Mouse (Mus musculus) midbrain, embryonic 16.5 days (tissue): ENCODE results near the gene Sppl2a. TPM values are rescaled to one million over a fixed set of nuclear protein-coding genes. Genes with fewer than 3 reads are reported as not detected.
"Not testable (repeated sequence)": the region's sequence is repeated elsewhere in the genome, so short reads cannot be mapped to it uniquely, and the experiment has no call there.

Experiments
- ATAC-seq: fragments of 200-750 bp; cut with Nextera tagmentation; 2 replicates; pipeline ENCODE4 v1.8.0; 2017; ENCODE audit warnings: moderate TSS enrichment
- H3K27ac ChIP-seq: fragments of 300-500 bp; sonication (generic); 2 replicates; pipeline ENCODE4 v1.5.1; 2014; ENCODE audit warnings: mild to moderate bottlenecking, low read length, mixed read lengths
- H3K27me3 ChIP-seq: fragments of 300-500 bp; sonication (generic); 2 replicates; pipeline ENCODE4 v1.6.1; 2014; ENCODE audit warnings: low read depth, low read length, mixed read lengths; ENCODE audit not compliant: control insufficient read depth, insufficient read depth
- H3K36me3 ChIP-seq: fragments of 300-500 bp; sonication (generic); 2 replicates; pipeline ENCODE4 v1.6.1; 2014; ENCODE audit warnings: mild to moderate bottlenecking, low read length, moderate library complexity, mixed read lengths; ENCODE audit not compliant: control insufficient read depth, insufficient read depth
- H3K4me1 ChIP-seq: fragments of 300-500 bp; sonication (generic); 2 replicates; pipeline ENCODE4 v1.6.1; 2014; ENCODE audit warnings: mild to moderate bottlenecking, low read length, mixed read lengths; ENCODE audit not compliant: control insufficient read depth, insufficient read depth
- H3K4me2 ChIP-seq: fragments of 300-500 bp; sonication (generic); 2 replicates; pipeline ENCODE4 v1.6.1; 2014; ENCODE audit warnings: mild to moderate bottlenecking, low read length, mixed read lengths
- H3K4me3 ChIP-seq: fragments of 300-500 bp; sonication (generic); 2 replicates; pipeline ENCODE4 v1.5.1; 2014; ENCODE audit warnings: low read depth, mild to moderate bottlenecking, low read length, moderate library complexity, mixed read lengths
- H3K9ac ChIP-seq: fragments of 300-500 bp; sonication (generic); 2 replicates; pipeline ENCODE4 v1.6.1; 2014; ENCODE audit warnings: low read depth, low read length, mixed read lengths
- H3K9me3 ChIP-seq: fragments of 300-500 bp; sonication (generic); replicated peaks from 2 replicates; pipeline ENCODE4 v1.6.1; 2014; ENCODE audit warnings: mild to moderate bottlenecking, low read length, mixed read lengths; ENCODE audit not compliant: control insufficient read depth, poor library complexity, severe bottlenecking
- WGBS: fragments of 180-500 bp; shearing (Covaris S2); extraction: QIAGEN DNeasy Blood & Tissue Kit; methylation state at CpG from one replicate; pipeline ENCODE4 v1.1.7; 2014; 5-methylcytosine and 5-hydroxymethylcytosine counted together
- polyA plus RNA-seq: library from polyadenylated mRNA; unstranded; fragments of >200 nt; fragmentation: Nextera tagmentation; extraction: Ambion mirVana; gene quantifications from 2 replicates; pipeline ENCODE4 v1.2.1, GENCODE M21; 2015

The Sppl2a gene
- polyA plus RNA-seq, result 33.3 and 35.7 TPM in 2 replicates

DNA sequence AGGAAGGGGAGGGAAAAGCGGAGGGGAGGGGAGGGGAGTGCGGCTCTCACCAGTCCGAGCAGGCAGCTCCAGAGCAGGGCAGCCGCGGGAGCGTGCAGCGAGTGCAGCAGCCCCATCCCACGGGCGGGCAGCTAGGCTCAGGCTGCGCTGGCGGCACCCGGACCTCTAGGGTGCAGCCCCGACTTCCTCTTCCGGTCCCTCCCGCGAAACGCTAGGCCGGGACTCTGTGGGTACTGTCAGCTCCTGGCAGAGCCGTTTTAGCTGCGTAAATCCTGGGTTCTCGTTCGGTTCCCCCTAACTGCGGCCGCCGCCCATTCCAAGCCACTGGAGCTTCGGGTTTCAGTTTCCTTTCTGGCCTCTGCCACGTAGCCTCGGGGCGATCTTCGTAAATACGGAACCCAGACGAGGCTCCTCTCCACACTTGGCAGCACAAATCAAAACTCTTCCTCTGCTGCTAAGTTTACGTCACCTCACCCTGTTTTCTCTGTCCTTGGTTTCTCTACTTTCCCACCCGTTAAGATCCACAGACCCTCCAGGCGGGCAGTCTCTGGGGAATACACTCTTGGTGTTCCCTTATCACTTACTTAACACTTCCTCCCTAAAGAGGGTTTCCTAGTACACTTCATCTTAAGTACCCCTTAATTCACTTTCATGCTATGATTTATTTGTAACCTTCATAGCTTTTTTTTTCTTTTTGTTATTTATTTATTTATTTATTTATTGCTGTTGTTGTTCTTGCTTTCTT, at the start of gene Sppl2a:
Sppl2a (minus strand) TSS at position 339 of the 745 bp plus-strand sequence.
- Histone ChIP-seq H3K9ac (peak within 1 kb of the TSS; percentile 92), H3K4me1 (peaks cover 6% of the 10 kb centered on the region; the same call in 1 of the 2 replicates), H3K4me3 (peak within 1 kb of the TSS; percentile 62), H3K4me2 (peak within 1 kb of the TSS; percentile 90), H3K27me3 (no peaks in the 10 kb centered on the region), H3K9me3 (no peaks in the 10 kb centered on the region), H3K27ac (peak within 1 kb of the TSS; percentile 91), H3K36me3 (no peaks in the 10 kb centered on the region)
- peak; percentile 100 for ATAC-seq
- under 1% methylated on average over 29 of the region's 35 CpGs for WGBS

DNA sequence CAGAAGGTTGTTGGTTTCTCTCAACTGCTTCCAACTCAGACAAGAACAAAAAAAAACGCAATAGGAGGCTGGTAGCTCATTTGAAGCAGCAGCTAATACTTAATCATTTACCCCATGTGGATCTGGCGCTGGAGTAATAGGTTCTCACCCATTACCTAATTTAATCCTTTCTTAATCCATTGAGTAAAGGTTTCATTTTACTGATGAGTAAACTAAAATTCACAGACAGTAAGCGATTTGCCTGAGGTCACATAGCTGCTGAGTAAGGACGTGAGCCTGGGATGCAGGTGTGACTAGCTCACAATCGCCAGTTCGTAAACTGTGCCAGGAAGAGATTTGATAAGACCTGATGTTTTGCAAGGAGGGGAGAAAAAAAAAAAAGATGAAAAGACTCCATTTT, 44.4 kb upstream of the Sppl2a start:
- no peaks in the 10 kb centered on the region for H3K36me3 ChIP-seq
- no peak overlapping the region for H3K4me2 ChIP-seq
- no peak overlapping the region for H3K27ac ChIP-seq
- H3K9me3 ChIP-seq, result no peaks in the 10 kb centered on the region
- no peak for ATAC-seq
- WGBS, result 71% methylated on average over 6 of the region's 6 CpGs
- no peak overlapping the region for H3K4me3 ChIP-seq
- no peaks in the 10 kb centered on the region for H3K4me1 ChIP-seq
- no peaks in the 10 kb centered on the region for H3K27me3 ChIP-seq
- H3K9ac ChIP-seq, result no peak overlapping the region

DNA sequence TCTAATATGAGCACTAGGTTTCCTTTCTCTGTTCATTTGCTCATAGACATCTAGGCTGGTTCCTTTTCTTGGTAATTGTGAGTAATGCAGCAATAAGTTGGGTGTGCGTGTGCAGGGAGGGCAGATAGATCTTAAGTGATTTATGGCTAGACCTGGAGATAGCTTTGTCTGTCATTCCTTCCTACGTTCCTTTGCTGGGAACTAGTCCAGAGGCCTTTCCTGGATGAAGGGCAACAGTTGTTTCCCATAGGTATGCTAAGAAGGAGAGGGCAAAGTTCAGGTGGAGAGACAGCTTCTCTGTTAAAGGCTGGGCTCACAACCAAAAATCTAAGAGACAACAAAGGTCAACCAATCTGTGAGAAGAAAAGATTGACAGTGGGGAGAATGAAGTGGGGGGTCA, 28.7 kb upstream of the Sppl2a start:
- no peak for ATAC-seq
- Histone ChIP-seq H3K4me2 (no peak overlapping the region), H3K4me3 (no peak overlapping the region), H3K27ac (no peak overlapping the region), H3K9ac (no peak overlapping the region), H3K27me3 (no peaks in the 10 kb centered on the region), H3K9me3 (no peaks in the 10 kb centered on the region), H3K36me3 (no peaks in the 10 kb centered on the region), H3K4me1 (no peaks in the 10 kb centered on the region)
- WGBS, result 81% methylated on average over 2 of the region's 2 CpGs

DNA sequence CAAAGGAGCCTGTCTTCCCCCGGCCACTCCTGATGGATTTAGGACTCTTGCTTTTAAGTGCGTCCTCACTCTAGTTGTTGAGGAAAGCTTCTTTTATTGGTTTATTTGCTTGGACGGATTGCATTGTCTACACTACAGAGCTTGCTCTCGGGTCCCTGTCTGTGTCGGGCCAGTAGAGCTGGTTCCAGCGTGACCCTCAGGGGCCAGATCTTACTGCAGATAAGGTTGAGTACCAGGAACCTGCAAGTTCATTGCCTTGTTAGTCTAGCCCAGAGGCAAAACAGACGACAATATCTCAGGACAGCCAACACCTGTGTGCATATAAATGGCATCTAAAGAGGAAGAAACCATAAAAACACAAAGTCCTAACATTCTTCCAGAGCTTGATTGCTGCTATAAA, 22.6 kb upstream of the Sppl2a start:
- Histone ChIP-seq H3K27ac (no peak overlapping the region), H3K4me1 (no peaks in the 10 kb centered on the region), H3K27me3 (no peaks in the 10 kb centered on the region), H3K4me2 (no peak overlapping the region), H3K36me3 (no peaks in the 10 kb centered on the region), H3K9me3 (no peaks in the 10 kb centered on the region), H3K9ac (no peak overlapping the region), H3K4me3 (no peak overlapping the region)
- 63% methylated on average over 7 of the region's 7 CpGs for WGBS
- no peak for ATAC-seq

DNA sequence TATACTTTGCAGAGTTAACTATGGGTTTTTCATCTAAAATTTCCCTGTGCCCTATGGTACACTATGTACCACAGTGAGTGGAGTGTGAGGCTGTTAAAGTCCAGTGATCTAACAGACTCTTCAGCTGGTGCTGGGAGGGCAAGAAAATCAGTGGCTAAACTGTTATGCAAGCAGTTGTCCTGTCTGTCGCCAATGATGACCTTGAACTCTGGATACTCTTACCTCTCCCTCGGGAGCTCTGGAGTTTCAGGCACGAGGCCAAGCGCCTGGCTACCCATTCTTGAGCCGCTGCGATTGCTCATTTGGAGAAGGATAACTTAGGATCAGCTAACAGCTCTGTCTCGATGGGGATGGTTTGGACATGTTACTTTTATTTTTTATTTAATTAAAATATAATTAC, 18.1 kb upstream of the Sppl2a start:
- no peaks in the 10 kb centered on the region for H3K4me1 ChIP-seq
- 83% methylated on average over 7 of the region's 7 CpGs for WGBS
- no peak overlapping the region for H3K9ac ChIP-seq
- H3K27ac ChIP-seq, result no peak overlapping the region
- H3K27me3 ChIP-seq, result no peaks in the 10 kb centered on the region
- no peak overlapping the region for H3K4me2 ChIP-seq
- no peaks in the 10 kb centered on the region for H3K36me3 ChIP-seq
- H3K9me3 ChIP-seq, result no peaks in the 10 kb centered on the region
- H3K4me3 ChIP-seq, result no peak overlapping the region
- no peak for ATAC-seq

DNA sequence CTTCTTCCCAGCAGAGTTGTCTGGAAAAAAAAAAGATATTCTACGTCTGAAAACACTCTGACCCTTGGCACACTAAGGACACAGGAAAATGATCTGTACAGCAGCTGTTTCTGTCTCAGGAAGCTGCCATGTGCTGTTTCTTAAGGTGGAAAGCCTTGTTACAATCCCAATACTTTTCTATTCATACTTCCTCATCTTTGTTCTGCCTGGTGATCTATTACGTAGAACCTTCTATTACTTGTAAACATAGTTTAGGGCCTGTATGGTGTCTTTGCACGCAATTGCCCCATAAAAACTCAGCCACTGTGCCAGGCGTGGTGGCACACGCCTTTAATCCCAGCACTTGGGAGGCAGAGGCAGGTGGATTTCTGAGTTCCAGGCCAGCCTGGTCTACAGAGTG, 17.4 kb upstream of the Sppl2a start:
- H3K36me3 ChIP-seq, result no peaks in the 10 kb centered on the region
- no peak overlapping the region for H3K9ac ChIP-seq
- WGBS, result 88% methylated on average over 5 of the region's 5 CpGs
- no peaks in the 10 kb centered on the region for H3K27me3 ChIP-seq
- no peaks in the 10 kb centered on the region for H3K9me3 ChIP-seq
- no peak overlapping the region for H3K27ac ChIP-seq
- no peak overlapping the region for H3K4me3 ChIP-seq
- H3K4me1 ChIP-seq, result no peaks in the 10 kb centered on the region
- no peak overlapping the region for H3K4me2 ChIP-seq
- no peak for ATAC-seq

DNA sequence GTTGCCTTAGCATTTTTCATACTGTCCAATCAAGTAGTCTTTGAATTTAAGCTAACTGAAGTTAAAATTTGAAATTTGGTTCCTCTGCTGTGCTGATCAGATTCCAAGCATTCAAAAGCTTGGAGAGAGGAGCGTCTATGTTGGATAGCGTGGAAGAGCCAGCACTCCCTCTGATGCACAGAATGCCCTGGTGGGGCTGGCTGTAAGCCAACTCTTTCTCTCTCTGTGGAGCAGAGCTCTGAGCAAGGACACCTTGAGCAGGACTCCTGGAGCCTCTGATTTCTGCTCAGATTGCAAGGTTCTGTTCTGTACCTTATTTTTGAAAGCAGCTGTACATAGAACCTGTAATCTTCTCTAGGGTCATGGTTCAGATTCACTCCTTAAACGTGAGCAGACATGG, 16.8 kb upstream of the Sppl2a start:
- H3K27me3 ChIP-seq, result no peaks in the 10 kb centered on the region
- no peak overlapping the region for H3K27ac ChIP-seq
- no peak for ATAC-seq
- H3K36me3 ChIP-seq, result no peaks in the 10 kb centered on the region
- H3K4me2 ChIP-seq, result no peak overlapping the region
- H3K4me1 ChIP-seq, result no peaks in the 10 kb centered on the region
- no peak overlapping the region for H3K9ac ChIP-seq
- H3K4me3 ChIP-seq, result no peak overlapping the region
- WGBS, result 67% methylated on average over 3 of the region's 3 CpGs
- H3K9me3 ChIP-seq, result no peaks in the 10 kb centered on the region

DNA sequence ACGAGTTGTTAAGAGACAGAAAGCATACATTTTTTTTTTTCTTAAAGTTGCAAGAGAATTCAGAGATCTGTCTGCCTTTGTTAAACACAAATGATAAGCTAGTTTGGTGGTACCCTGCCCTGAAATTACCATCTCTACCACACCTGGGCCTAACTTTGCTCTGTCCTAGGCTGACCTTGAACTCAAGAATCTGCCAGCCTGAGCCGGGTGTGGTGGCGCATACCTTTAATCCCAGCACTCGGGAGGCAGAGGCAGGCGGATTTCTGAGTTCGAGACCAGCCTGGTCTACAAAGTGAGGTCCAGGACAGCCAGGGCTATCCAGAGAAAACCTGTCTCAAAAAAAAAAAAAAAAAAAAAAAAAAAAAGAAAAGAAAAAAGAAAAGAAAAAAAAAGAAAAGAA, 16.3 kb upstream of the Sppl2a start:
- WGBS, result 85% methylated on average over 6 of the region's 6 CpGs
- not testable (repeated sequence) for ATAC-seq, H3K4me3 ChIP-seq

DNA sequence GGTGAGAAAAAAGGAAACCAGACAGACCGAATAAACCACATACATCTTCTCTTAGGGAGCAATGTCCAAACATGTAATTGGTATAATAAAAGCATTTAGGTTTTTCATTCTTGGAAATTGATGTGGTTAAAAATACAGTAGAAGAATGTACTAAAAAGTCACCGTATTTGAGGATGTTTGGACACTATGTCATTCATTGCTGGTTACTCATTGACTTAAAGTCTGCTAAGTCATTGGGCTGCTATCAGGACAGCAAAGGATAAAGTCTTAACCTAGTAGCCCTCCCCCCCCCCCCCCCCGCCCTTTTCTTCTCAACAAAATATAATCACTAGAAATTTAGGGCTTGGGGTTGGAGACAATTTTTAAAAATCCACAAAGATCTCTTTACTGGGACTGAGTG, 15.2 kb upstream of the Sppl2a start:
- Histone ChIP-seq H3K4me3 (no peak overlapping the region), H3K27ac (no peak overlapping the region), H3K9ac (no peak overlapping the region), H3K27me3 (no peaks in the 10 kb centered on the region), H3K36me3 (no peaks in the 10 kb centered on the region), H3K4me1 (no peaks in the 10 kb centered on the region), H3K4me2 (no peak overlapping the region), H3K9me3 (no peaks in the 10 kb centered on the region)
- ATAC-seq, result no peak
- 71% methylated on average over 3 of the region's 3 CpGs for WGBS

More for the DNA sequence above, 16.3 kb upstream of the Sppl2a start:
- H3K4me1 ChIP-seq, H3K9me3 ChIP-seq, H3K27me3 ChIP-seq, H3K9ac ChIP-seq, H3K4me2 ChIP-seq, H3K27ac ChIP-seq, H3K36me3 ChIP-seq: not testable (repeated sequence)
